Mouse (Mus musculus): ENCODE measurements at regions not wholly inside any gene's neighbourhood (a gene's known extent, or its start where the extent isn't known, plus 50 kb on each side); places are given as distances from the start of the nearest gene placed in this dataset.

GRCm38 (mm10) chr11:112880736-112881135 lies 98.7 kb downstream of the Sox9 start:
- 91% methylated on average over 3 of the region's 3 CpGs for WGBS
- Histone ChIP-seq H3K4me2 (ENCODE audit: low read depth, low read length) (no peak overlapping the region), H3K4me1 (ENCODE audit: insufficient read depth, low read length) (no peaks in the 10 kb centered on the region), H3K9ac (replicated peaks; ENCODE audit: low read length) (no peak overlapping the region), H3K4me3 (ENCODE audit: low read length) (no peak overlapping the region), H3K27me3 (ENCODE audit: insufficient read depth, low read length) (no peaks in the 10 kb centered on the region), H3K36me3 (ENCODE audit: insufficient read depth, low read length) (no peaks in the 10 kb centered on the region), H3K27ac (no peak overlapping the region), H3K9me3 (ENCODE audit: low read length) (0 out of 2 replicates have a peak, but pooled peaks cover 2% of the 10 kb centered on the region)
- no peak for TF ChIP-seq CTCF (IDR thresholded peaks at IDR 0.05; ENCODE audit: low read depth)
- no peak for DNase-seq (ENCODE audit: low spot score)
- ATAC-seq: no peak

- no peaks in the 10 kb centered on the region for H3K27me3 ChIP-seq (ENCODE audit: insufficient read depth, low read length)
- no peak overlapping the region for H3K4me3 ChIP-seq (ENCODE audit: low read length)
- H3K36me3 ChIP-seq (ENCODE audit: insufficient read depth, low read length): no peaks in the 10 kb centered on the region
- H3K4me1 ChIP-seq (ENCODE audit: insufficient read depth, low read length): no peaks in the 10 kb centered on the region
- H3K27ac ChIP-seq: no peak overlapping the region
- DNase-seq (ENCODE audit: low spot score) (no peak), ATAC-seq (no peak)
- 63% methylated on average over 9 of the region's 9 CpGs for WGBS
- no peaks in the 10 kb centered on the region for H3K9me3 ChIP-seq (ENCODE audit: low read length)
- TF ChIP-seq CTCF (IDR thresholded peaks at IDR 0.05; ENCODE audit: low read depth): no peak
- H3K9ac ChIP-seq (replicated peaks; ENCODE audit: low read length): no peak overlapping the region
- no peak overlapping the region for H3K4me2 ChIP-seq (ENCODE audit: low read depth, low read length)
Measured at GRCm38 (mm10) chr11:112885336-112885940, 103.4 kb downstream of the Sox9 start.

GRCm38 (mm10) chr11:112886139-112886538 lies 104.1 kb downstream of the Sox9 start:
- no peak overlapping the region for H3K27ac ChIP-seq
- no peak for ATAC-seq
- H3K4me3 ChIP-seq (ENCODE audit: low read length): no peak overlapping the region
- no peak overlapping the region for H3K4me2 ChIP-seq (ENCODE audit: low read depth, low read length)
- H3K9ac ChIP-seq (replicated peaks; ENCODE audit: low read length): no peak overlapping the region
- H3K9me3 ChIP-seq (ENCODE audit: low read length): no peaks in the 10 kb centered on the region
- no peaks in the 10 kb centered on the region for H3K27me3 ChIP-seq (ENCODE audit: insufficient read depth, low read length)
- WGBS: 90% methylated on average over 16 of the region's 16 CpGs
- no peak for DNase-seq (ENCODE audit: low spot score)
- H3K4me1 ChIP-seq (ENCODE audit: insufficient read depth, low read length): no peaks in the 10 kb centered on the region
- H3K36me3 ChIP-seq (ENCODE audit: insufficient read depth, low read length): no peaks in the 10 kb centered on the region
- TF ChIP-seq CTCF (IDR thresholded peaks at IDR 0.05; ENCODE audit: low read depth): no peak

- H3K9me3 ChIP-seq (ENCODE audit: low read length): no peaks in the 10 kb centered on the region
- 97% methylated on average over 6 of the region's 6 CpGs for WGBS
- H3K27ac ChIP-seq: no peak overlapping the region
- H3K9ac ChIP-seq (replicated peaks; ENCODE audit: low read length): no peak overlapping the region
- no peaks in the 10 kb centered on the region for H3K27me3 ChIP-seq (ENCODE audit: insufficient read depth, low read length)
- ATAC-seq (no peak), DNase-seq (ENCODE audit: low spot score) (no peak)
- no peak overlapping the region for H3K4me3 ChIP-seq (ENCODE audit: low read length)
- H3K4me2 ChIP-seq (ENCODE audit: low read depth, low read length): no peak overlapping the region
- TF ChIP-seq CTCF (IDR thresholded peaks at IDR 0.05; ENCODE audit: low read depth): no peak
- no peaks in the 10 kb centered on the region for H3K36me3 ChIP-seq (ENCODE audit: insufficient read depth, low read length)
- no peaks in the 10 kb centered on the region for H3K4me1 ChIP-seq (ENCODE audit: insufficient read depth, low read length)
Measured at GRCm38 (mm10) chr11:112889760-112890159, 107.7 kb downstream of the Sox9 start.

GRCm38 (mm10) chr11:112897597-112897996 lies 115.6 kb downstream of the Sox9 start:
- WGBS: 89% methylated on average over 2 of the region's 2 CpGs
- no peaks in the 10 kb centered on the region for H3K4me1 ChIP-seq (ENCODE audit: insufficient read depth, low read length)
- H3K4me2 ChIP-seq (ENCODE audit: low read depth, low read length): no peak overlapping the region
- ATAC-seq: no peak
- H3K9ac ChIP-seq (replicated peaks; ENCODE audit: low read length): no peak overlapping the region
- H3K27me3 ChIP-seq (ENCODE audit: insufficient read depth, low read length): no peaks in the 10 kb centered on the region
- no peaks in the 10 kb centered on the region for H3K9me3 ChIP-seq (ENCODE audit: low read length)
- no peak for DNase-seq (ENCODE audit: low spot score)
- H3K36me3 ChIP-seq (ENCODE audit: insufficient read depth, low read length): no peaks in the 10 kb centered on the region
- no peak for TF ChIP-seq CTCF (IDR thresholded peaks at IDR 0.05; ENCODE audit: low read depth)
- H3K4me3 ChIP-seq (ENCODE audit: low read length): no peak overlapping the region
- no peak overlapping the region for H3K27ac ChIP-seq

- WGBS: 84% methylated on average over 3 of the region's 3 CpGs
- Histone ChIP-seq H3K9ac (replicated peaks; ENCODE audit: low read length) (no peak overlapping the region), H3K9me3 (ENCODE audit: low read length) (no peaks in the 10 kb centered on the region), H3K4me1 (ENCODE audit: insufficient read depth, low read length) (no peaks in the 10 kb centered on the region), H3K27ac (no peak overlapping the region), H3K27me3 (ENCODE audit: insufficient read depth, low read length) (no peaks in the 10 kb centered on the region), H3K4me3 (ENCODE audit: low read length) (no peak overlapping the region), H3K36me3 (ENCODE audit: insufficient read depth, low read length) (no peaks in the 10 kb centered on the region), H3K4me2 (ENCODE audit: low read depth, low read length) (no peak overlapping the region)
- no peak for TF ChIP-seq CTCF (IDR thresholded peaks at IDR 0.05; ENCODE audit: low read depth)
- DNase-seq (ENCODE audit: low spot score) (no peak), ATAC-seq (no peak)
Measured at GRCm38 (mm10) chr11:112902618-112903017, 120.6 kb downstream of the Sox9 start.

GRCm38 (mm10) chr11:112910309-112910708 lies 128.3 kb downstream of the Sox9 start:
- H3K4me2 ChIP-seq (ENCODE audit: low read depth, low read length): no peak overlapping the region
- no peaks in the 10 kb centered on the region for H3K4me1 ChIP-seq (ENCODE audit: insufficient read depth, low read length)
- TF ChIP-seq CTCF (IDR thresholded peaks at IDR 0.05; ENCODE audit: low read depth): no peak
- no peaks in the 10 kb centered on the region for H3K36me3 ChIP-seq (ENCODE audit: insufficient read depth, low read length)
- WGBS: 83% methylated on average over 5 of the region's 5 CpGs
- no peak overlapping the region for H3K27ac ChIP-seq
- H3K27me3 ChIP-seq (ENCODE audit: insufficient read depth, low read length): no peaks in the 10 kb centered on the region
- H3K9me3 ChIP-seq (ENCODE audit: low read length): no peaks in the 10 kb centered on the region
- no peak overlapping the region for H3K4me3 ChIP-seq (ENCODE audit: low read length)
- H3K9ac ChIP-seq (replicated peaks; ENCODE audit: low read length): no peak overlapping the region
- no peak for ATAC-seq
- DNase-seq (ENCODE audit: low spot score): no peak
